Mouse (Mus musculus) liver, adult 2 months (tissue): ENCODE results near the gene Nudt17. TPM values are rescaled to one million over a fixed set of nuclear protein-coding genes. Genes with fewer than 3 reads are reported as not detected.

Source experiments
- DNase-seq: peaks from one replicate; pipeline ENCODE4 v3.0.0-alpha.2; 2011; ENCODE audit warnings: low read depth, low spot score; ENCODE audit errors: extremely low read depth
- H3K27ac ChIP-seq: fragments of 200-500 bp; replicated peaks from 2 replicates; pipeline ENCODE4 v1.5.1; 2012; ENCODE audit warnings: low read depth, mild to moderate bottlenecking, control low read depth, inconsistent platforms, low read length; ENCODE audit not compliant: insufficient read depth
- H3K27me3 ChIP-seq: fragments of 200-500 bp; 2 replicates; pipeline ENCODE4 v1.6.1; 2012; ENCODE audit warnings: mild to moderate bottlenecking, moderate library complexity, low read length, inconsistent platforms; ENCODE audit not compliant: control insufficient read depth, insufficient read depth
- H3K36me3 ChIP-seq: fragments of 200-500 bp; 2 replicates; pipeline ENCODE4 v1.6.1; 2012; ENCODE audit warnings: low read length, inconsistent platforms; ENCODE audit not compliant: control insufficient read depth, insufficient read depth
- H3K4me1 ChIP-seq: fragments of 200-500 bp; 2 replicates; pipeline ENCODE4 v1.6.1; 2011; ENCODE audit warnings: low read length; ENCODE audit not compliant: control insufficient read depth, insufficient read depth
- H3K4me3 ChIP-seq: fragments of 200-500 bp; 2 replicates; pipeline ENCODE4 v1.5.1; 2011; ENCODE audit warnings: low read depth, mild to moderate bottlenecking, control low read depth, low read length, moderate library complexity; ENCODE audit not compliant: insufficient read depth
- H3K79me2 ChIP-seq: fragments of 200-500 bp; 2 replicates; pipeline ENCODE4 v1.6.1; 2012; ENCODE audit warnings: inconsistent platforms, mild to moderate bottlenecking, low read length, moderate library complexity; ENCODE audit not compliant: control insufficient read depth, insufficient read depth
- H3K9ac ChIP-seq: fragments of 200-500 bp; 2 replicates; pipeline ENCODE4 v1.6.1; 2012; ENCODE audit warnings: low read depth, mild to moderate bottlenecking, control low read depth, inconsistent platforms, low read length
- CTCF ChIP-seq: fragments of 200-500 bp; IDR thresholded peaks from 2 replicates; pipeline ENCODE4 v1.5.1; 2011; ENCODE audit warnings: low read depth, low read length, control low read depth
- POLR2A ChIP-seq: fragments of 200-500 bp; IDR thresholded peaks from 2 replicates; pipeline ENCODE4 v1.6.1; 2011; ENCODE audit warnings: low read length, control low read depth; ENCODE audit not compliant: insufficient read depth; ENCODE audit errors: extremely low read depth
- WGBS: fragments of 180-500 bp; shearing (Covaris S2); methylation state at CpG from one replicate; pipeline ENCODE4 v1.1.7; 2018; 5-methylcytosine and 5-hydroxymethylcytosine counted together
- polyA plus RNA-seq: library from polyadenylated mRNA; depleted of rRNA; stranded (reverse); fragments of >200 nt; gene quantifications from 2 replicates; pipeline ENCODE4 v1.2.3, GENCODE M21; 2012
- total RNA-seq: library from RNA; depleted of rRNA; stranded (reverse); fragments of >200 nt; gene quantifications from 2 replicates; pipeline ENCODE4 v1.2.3, GENCODE M21; 2014

Gene Nudt17
- total and polyA plus RNA-seq, 2 experiments = 0.28 to 0.69 TPM

DNA sequence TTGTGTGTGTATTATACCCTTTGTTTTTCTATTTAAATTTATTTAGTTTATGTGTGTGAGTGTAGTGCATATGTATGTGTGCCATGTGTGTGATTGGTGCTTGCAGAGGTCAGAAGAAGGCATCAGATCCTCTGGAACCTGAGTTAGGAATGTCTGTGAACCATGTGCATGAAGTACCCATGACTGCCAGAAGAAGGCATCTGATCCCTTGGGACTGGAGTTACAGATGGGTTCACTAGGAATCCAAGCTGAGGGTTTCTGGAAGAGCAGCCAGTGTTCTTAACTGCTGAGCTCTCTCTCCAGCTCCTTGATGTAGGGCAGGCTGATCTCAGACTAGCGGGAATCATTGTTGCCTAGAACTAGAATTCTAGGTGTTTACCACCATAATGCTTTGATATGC lies 29.6 kb upstream of the Nudt17 start:
- TF ChIP-seq CTCF (0 out of 2 replicates have a peak, but pooled peaks have one; percentile 5), POLR2A (no peak)
- DNase-seq = no peak
- no peak overlapping the region for H3K9ac ChIP-seq
- H3K4me3 ChIP-seq = no peak overlapping the region
- no peaks in the 10 kb centered on the region for H3K27me3 ChIP-seq
- 86% methylated on average over 1 of the region's 1 CpGs for WGBS
- H3K79me2 ChIP-seq = peaks cover 24% of the 10 kb centered on the region; the same call in 1 of the 2 replicates
- no peak overlapping the region for H3K27ac ChIP-seq
- H3K36me3 ChIP-seq = no peaks in the 10 kb centered on the region
- peaks cover 11% of the 10 kb centered on the region for H3K4me1 ChIP-seq

DNA sequence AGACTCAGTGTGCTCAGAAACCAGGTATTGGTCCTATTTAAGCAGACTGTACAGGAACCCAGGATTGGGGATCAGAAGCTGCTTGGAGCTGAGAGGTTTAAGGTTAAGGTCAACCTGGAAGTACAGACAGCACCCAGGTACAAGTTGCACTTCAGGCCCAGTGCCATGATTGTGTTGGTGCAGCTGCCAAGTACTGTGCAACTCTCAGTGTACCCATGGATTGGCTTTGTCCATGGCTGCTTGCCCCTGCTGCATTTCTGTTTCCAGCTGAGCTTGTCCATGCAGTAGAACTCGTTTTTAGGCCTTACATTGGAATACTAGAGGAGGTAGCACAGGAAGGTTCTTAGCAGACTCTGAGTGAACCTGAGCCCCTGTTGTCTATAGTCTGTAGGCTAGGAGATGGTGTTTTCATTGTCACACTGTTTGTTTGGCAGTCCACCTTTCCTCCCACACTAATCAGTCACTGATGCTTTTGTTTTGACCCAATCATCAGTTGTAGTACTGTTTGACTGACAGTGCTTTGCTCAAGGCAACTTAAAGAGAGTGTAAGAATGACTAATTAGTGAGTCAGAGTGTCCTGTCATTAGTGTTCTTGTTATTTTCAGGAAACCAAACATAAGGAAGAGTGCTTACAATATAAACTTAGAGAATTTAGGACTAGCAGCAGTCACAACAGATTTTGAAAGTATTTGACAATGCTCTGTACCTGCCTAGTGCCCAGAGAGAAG lies 28.8 kb upstream of the Nudt17 start:
- no peaks in the 10 kb centered on the region for H3K27me3 ChIP-seq

DNA sequence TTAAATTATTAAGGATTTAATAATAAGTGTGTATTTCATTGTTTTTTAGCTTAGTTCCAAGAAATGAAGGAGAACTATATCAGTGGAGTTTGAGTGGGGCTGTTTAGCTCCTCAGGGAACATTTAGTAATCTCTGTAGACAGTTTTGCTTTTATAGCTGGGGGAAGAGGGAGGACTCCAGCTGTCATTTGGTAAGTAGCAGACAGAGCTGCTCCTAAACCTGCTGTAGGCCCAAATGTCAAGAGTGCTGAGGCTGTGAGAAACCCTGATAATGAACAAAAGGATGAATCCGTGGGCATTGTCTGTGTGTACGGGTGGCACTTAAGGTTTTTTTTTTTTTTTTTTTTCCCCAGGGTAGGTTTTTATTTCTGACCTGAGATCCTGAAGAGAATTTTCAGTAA lies 26.8 kb upstream of the Nudt17 start:
- H3K36me3 ChIP-seq = no peaks in the 10 kb centered on the region
- no peak overlapping the region for H3K27ac ChIP-seq
- DNase-seq = no peak
- H3K79me2 ChIP-seq = peaks cover 41% of the 10 kb centered on the region
- H3K9ac ChIP-seq = no peak overlapping the region
- TF ChIP-seq CTCF = no peak
- TF ChIP-seq POLR2A = no peak
- H3K4me1 ChIP-seq = peaks cover 17% of the 10 kb centered on the region
- no peaks in the 10 kb centered on the region for H3K27me3 ChIP-seq
- WGBS = 81% methylated on average over 2 of the region's 2 CpGs
- H3K4me3 ChIP-seq = no peak overlapping the region

More for the DNA sequence above, 28.8 kb upstream of the Nudt17 start:
- TF ChIP-seq CTCF (no peak), POLR2A (no peak)
- Histone ChIP-seq H3K9ac (no peak overlapping the region), H3K4me1 (peaks cover 11% of the 10 kb centered on the region), H3K27ac (peak overlapping the region; percentile 29), H3K79me2 (peaks cover 29% of the 10 kb centered on the region; the same call in 1 of the 2 replicates), H3K36me3 (no peaks in the 10 kb centered on the region), H3K4me3 (no peak overlapping the region)
- 3% methylated on average over 1 of the region's 1 CpGs for WGBS
- DNase-seq = peak; percentile 93

DNA sequence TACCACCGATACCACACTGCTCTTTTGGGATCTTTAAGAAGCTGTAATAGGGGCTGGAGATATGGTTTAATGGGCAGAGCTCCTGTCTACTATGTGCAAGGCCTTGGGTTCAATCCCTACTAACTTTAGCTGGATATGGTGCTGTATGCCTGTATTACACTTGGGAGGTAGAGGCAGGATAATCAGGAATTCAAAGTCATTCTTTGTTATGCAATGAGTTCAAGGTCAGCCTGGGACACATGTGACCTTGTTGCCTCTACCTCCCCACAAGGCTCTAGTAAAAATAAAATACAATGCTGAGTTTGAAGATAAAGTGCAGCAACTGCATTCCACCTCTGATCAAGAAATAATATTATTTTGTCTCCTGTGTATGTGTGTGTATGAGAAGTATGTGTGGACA lies 25.6 kb upstream of the Nudt17 start:
- Histone ChIP-seq H3K4me1 (peaks cover 19% of the 10 kb centered on the region), H3K27me3 (no peaks in the 10 kb centered on the region), H3K27ac (no peak overlapping the region), H3K79me2 (peaks cover 40% of the 10 kb centered on the region), H3K36me3 (no peaks in the 10 kb centered on the region), H3K4me3 (no peak overlapping the region), H3K9ac (no peak overlapping the region)
- WGBS = 84% methylated on average over 1 of the region's 1 CpGs
- no peak for TF ChIP-seq CTCF
- TF ChIP-seq POLR2A = no peak
- no peak for DNase-seq

DNA sequence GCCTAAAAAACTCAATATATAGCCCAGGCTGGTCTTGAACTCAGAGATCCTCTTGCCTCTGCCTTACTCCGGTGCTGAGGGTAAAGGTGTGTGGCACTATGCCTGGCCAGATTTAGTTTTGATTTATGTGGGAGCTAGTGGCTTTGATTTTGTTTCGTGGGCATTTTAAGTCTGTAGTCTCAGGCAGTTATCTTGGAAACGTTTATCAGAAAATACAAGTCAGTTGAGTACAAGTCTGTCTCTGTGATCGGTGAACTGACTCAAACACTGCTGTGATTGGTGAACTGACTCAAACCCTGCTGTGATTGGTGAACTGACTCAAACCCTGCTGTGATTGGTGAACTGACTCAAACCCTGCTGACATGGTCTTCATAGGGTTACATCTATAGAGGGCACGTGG lies 22.4 kb upstream of the Nudt17 start:
- no peak overlapping the region for H3K4me3 ChIP-seq
- no peak for DNase-seq
- H3K9ac ChIP-seq = no peak overlapping the region
- H3K27ac ChIP-seq = no peak overlapping the region; the same call in 1 of the 2 replicates
- TF ChIP-seq POLR2A (no peak), CTCF (no peak)
- 53% methylated on average over 5 of the region's 5 CpGs for WGBS
- H3K4me1 ChIP-seq = peaks cover 9% of the 10 kb centered on the region
- H3K36me3 ChIP-seq = no peaks in the 10 kb centered on the region
- peaks cover 31% of the 10 kb centered on the region for H3K79me2 ChIP-seq
- H3K27me3 ChIP-seq = no peaks in the 10 kb centered on the region

DNA sequence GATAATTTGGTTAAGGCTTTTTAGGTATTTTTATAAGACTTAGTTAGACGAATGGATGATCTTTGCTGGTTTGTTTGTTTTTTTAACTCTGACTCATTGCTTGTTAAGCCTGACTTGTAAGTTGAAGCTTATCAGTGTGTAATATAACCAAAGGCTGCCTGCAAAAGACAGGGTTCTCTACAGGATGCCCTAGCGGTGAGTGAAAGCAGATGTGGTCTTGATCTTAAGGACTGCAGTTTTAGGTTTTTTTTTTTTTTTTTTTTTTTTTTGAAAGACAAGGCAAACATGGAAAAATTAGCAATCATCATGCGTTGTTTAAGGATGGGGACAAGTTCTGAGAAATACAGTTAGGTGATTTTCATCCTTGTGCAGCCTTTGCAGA lies 21.0 kb upstream of the Nudt17 start:
- Histone ChIP-seq H3K36me3 (no peaks in the 10 kb centered on the region), H3K9ac (no peak overlapping the region), H3K27me3 (no peaks in the 10 kb centered on the region), H3K79me2 (peaks cover 31% of the 10 kb centered on the region), H3K4me1 (peaks cover 9% of the 10 kb centered on the region), H3K27ac (no peak overlapping the region), H3K4me3 (no peak overlapping the region)
- no peak for TF ChIP-seq POLR2A
- no peak for TF ChIP-seq CTCF
- 46% methylated on average over 3 of the region's 3 CpGs for WGBS
- no peak for DNase-seq
